Mouse (Mus musculus): ENCODE data around the gene Nop9. TPM values are rescaled to one million over a fixed set of nuclear protein-coding genes. Genes with fewer than 3 reads are reported as not detected.

Nop9 gene
- polyA plus RNA-seq (2021) = 25.5 TPM

DNA sequence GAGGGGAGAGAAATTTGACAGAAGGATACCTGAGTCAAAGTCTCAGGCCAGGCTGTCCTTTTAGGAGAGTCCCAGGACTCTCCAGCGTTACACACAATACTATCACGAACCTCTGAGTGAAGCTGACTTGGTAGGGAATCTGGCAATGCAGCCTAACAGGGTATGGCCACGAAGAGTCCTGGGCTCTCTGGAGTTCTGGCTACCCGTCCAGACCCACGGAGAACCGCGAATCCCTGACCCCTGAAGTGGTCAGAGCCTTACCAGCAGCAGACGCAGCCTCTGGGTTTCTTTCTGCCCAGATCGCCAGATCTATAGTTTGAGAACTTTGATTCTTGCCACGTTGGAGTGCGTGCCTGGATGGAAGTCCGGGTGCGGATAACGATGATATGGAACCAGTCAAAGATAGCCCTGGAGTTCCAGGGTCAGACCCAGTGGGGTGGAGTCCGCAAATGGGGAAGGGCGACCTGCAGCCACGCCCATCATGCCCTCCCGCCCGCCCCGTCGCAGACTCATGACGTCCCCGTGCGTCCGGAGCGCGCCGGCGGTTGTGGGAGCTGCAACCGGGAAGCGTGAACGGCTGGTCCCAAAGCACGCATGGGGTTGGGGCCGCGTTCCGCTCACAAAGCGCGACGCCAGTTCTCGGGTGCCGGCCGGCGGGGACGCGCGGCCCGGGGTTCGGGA lies at the start of gene Nop9, which contains the start of gene Dhrs1:
Nop9 (plus strand) TSS at position 514 of the 681 bp plus-strand sequence.
Dhrs1 (minus strand) TSS at position 511 of the 681 bp plus-strand sequence.
- in situ Hi-C loops (cut with MboI; ENCODE audit: low pct_unique_long_range_greater_than_20kb) = no loop called here
- CTCF ChIA-PET = interaction anchor here (2.1 to 8.2 kb wide), 4 partner anchors 10 to 70 kb away, joined by 8 to 80 read pairs (median 12); partner anchors contain the start of gene Tinf2
- POLR2A ChIA-PET = interaction anchor here (2.6 kb wide), 1 partner anchor 63 kb away, joined by 14 read pairs; the partner anchor contains the start of gene Tinf2
- no peaks in the 10 kb centered on the region for H3K27me3 ChIP-seq
- no peak for DNase-seq (ENCODE audit: low read depth, low spot score)
- no peak for TF ChIP-seq CTCF (IDR thresholded peaks at IDR 0.05)
- peak; percentile 81 for ATAC-seq

DNA sequence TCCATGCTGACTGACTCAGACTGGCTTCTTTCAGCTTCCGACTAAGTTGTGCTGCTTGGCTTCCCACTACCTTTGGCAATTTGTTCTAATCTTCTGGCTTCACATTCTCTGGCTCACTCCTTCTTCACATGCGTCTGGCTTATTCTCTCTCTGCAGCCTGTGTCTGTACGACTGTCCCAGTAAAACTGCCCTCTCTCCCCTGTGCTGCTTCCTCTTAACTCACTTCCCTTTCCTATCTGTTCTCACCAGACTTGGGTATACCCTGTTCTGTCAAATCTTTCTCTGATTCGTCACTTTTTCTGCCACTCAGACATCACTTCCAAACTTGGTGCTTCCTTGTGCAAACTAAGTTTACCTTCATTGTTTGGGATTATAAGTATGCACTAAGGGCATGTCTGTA lies 48.3 kb upstream of the Nop9 start:
- POLR2A ChIA-PET = no interaction called here
- TF ChIP-seq CTCF (IDR thresholded peaks at IDR 0.05) = no peak
- in situ Hi-C loops (cut with MboI; ENCODE audit: low pct_unique_long_range_greater_than_20kb) = no loop called here
- CTCF ChIA-PET = interaction anchor here (1.1 to 1.4 kb wide), 2 partner anchors 11 to 37 kb away, joined by 3 read pairs; no protein-coding TSS in a partner anchor
- no peak for DNase-seq (ENCODE audit: low read depth, low spot score)
- no peaks in the 10 kb centered on the region for H3K27me3 ChIP-seq
- ATAC-seq = no peak

DNA sequence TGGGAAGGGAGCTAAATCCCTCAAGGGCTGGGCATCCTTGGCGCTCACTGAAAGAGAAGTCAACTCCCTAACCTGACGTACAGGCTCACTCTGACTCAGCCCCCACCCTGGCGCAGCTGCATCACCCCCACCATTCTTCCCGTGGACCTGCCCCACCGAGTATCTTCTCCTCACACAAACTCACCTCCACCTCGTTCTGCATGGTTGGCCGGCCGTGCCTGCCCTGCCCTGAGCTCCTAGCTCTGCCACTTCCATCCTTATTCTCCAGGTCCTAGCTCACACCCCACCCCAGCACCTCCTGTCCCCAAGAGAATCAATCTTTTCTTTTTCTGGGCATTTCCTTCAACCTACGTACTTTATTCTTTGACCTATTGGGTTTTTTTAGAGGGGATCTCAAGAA lies 44.4 kb upstream of the Nop9 start:
- ChIA-PET POLR2A (interaction anchor here (1.3 to 1.4 kb wide), 2 partner anchors 12 to 15 kb away, joined by 3 read pairs; partner anchors contain the start of gene Tgm1), CTCF (interaction anchor here (1.6 to 1.8 kb wide), 2 partner anchors 11 to 19 kb away, joined by 4 to 5 read pairs; partner anchors contain the start of gene Tinf2)
- no peak for ATAC-seq
- DNase-seq (ENCODE audit: low read depth, low spot score) = no peak
- no peaks in the 10 kb centered on the region for H3K27me3 ChIP-seq
- TF ChIP-seq CTCF (IDR thresholded peaks at IDR 0.05) = no peak
- in situ Hi-C loops (cut with MboI; ENCODE audit: low pct_unique_long_range_greater_than_20kb) = no loop called here

DNA sequence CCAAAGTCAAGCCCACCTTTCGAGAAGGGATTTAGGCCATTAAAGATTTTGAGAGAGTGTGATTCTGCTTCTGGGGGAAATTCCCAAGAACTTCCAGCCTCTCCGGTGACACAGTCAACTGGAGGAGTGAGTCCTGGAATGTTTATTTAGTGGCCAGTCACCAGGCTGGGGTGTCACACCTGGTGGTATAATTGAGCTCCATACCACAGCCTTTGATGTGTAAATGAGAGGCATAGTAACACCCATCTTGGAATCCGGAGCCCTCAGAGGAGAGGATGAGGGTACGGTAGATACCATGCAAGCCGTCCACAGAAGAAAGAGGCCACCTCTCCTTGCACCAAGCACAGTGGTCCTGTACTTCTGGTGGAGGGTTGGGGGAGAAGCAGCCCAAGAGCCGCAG lies 42.7 kb upstream of the Nop9 start:
- POLR2A ChIA-PET = no interaction called here
- H3K27me3 ChIP-seq = no peaks in the 10 kb centered on the region
- no peak for TF ChIP-seq CTCF (IDR thresholded peaks at IDR 0.05)
- CTCF ChIA-PET = interaction anchor here (1.6 kb wide), 1 partner anchor 21 kb away, joined by 5 read pairs; the partner anchor contains the start of gene Tinf2
- DNase-seq (ENCODE audit: low read depth, low spot score) = no peak
- no peak for ATAC-seq
- in situ Hi-C loops (cut with MboI; ENCODE audit: low pct_unique_long_range_greater_than_20kb) = no loop called here

- no peak for DNase-seq (ENCODE audit: low read depth, low spot score)
- in situ Hi-C loops (cut with MboI; ENCODE audit: low pct_unique_long_range_greater_than_20kb) = no loop called here
These were observed 39.4 kb upstream of the Nop9 start for GRCm38 (mm10) chr14:55706051-55706600.

GRCm38 (mm10) chr14:55707397-55707796 lies 38.1 kb upstream of the Nop9 start:
- TF ChIP-seq CTCF (IDR thresholded peaks at IDR 0.05) = no peak
- H3K27me3 ChIP-seq = no peaks in the 10 kb centered on the region
- ChIA-PET POLR2A (no interaction called here), CTCF (interaction anchor here (0.7 kb wide), 1 partner anchor 14 kb away, joined by 3 read pairs; the partner anchor contains the start of gene Rabggta)
- ATAC-seq (no peak), DNase-seq (ENCODE audit: low read depth, low spot score) (no peak)
- in situ Hi-C loops (cut with MboI; ENCODE audit: low pct_unique_long_range_greater_than_20kb) = no loop called here

More at GRCm38 (mm10) chr14:55706051-55706600, 39.4 kb upstream of the Nop9 start:
- no peak for ATAC-seq
- ChIA-PET CTCF (no interaction called here), POLR2A (no interaction called here)
- no peak for TF ChIP-seq CTCF (IDR thresholded peaks at IDR 0.05)
- no peaks in the 10 kb centered on the region for H3K27me3 ChIP-seq

- CTCF ChIA-PET = no interaction called here
- DNase-seq (ENCODE audit: low read depth, low spot score) (no peak), ATAC-seq (no peak)
- POLR2A ChIA-PET = no interaction called here
- in situ Hi-C loops (cut with MboI; ENCODE audit: low pct_unique_long_range_greater_than_20kb) = no loop called here
- TF ChIP-seq CTCF (IDR thresholded peaks at IDR 0.05) = no peak
- H3K27me3 ChIP-seq = no peaks in the 10 kb centered on the region
These were observed 36.0 kb upstream of the Nop9 start for GRCm38 (mm10) chr14:55709509-55709908.

DNA sequence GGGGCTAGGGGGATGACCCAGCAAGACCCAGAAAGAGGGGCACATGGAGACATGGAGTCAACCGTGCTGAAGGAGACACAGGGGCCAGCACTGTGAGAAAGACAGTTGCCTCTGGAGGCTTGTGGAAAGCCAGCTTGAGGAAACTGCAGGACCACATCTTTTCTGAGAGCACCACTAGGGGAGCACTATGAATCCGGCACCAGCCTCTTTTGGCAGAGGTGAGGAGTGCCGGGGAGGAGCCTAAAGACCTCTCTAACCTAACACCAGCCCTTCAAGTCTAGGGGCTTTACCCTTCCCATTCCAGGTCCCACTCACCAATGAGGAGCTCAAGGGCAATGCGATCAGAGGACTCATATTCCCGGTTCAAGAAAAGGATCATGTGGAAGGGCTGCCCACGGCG lies 33.7 kb upstream of the Nop9 start:
- no peak for ATAC-seq
- POLR2A ChIA-PET = interaction anchor here (0.5 kb wide), 1 partner anchor 47 kb away, joined by 5 read pairs; no protein-coding TSS in a partner anchor

DNA sequence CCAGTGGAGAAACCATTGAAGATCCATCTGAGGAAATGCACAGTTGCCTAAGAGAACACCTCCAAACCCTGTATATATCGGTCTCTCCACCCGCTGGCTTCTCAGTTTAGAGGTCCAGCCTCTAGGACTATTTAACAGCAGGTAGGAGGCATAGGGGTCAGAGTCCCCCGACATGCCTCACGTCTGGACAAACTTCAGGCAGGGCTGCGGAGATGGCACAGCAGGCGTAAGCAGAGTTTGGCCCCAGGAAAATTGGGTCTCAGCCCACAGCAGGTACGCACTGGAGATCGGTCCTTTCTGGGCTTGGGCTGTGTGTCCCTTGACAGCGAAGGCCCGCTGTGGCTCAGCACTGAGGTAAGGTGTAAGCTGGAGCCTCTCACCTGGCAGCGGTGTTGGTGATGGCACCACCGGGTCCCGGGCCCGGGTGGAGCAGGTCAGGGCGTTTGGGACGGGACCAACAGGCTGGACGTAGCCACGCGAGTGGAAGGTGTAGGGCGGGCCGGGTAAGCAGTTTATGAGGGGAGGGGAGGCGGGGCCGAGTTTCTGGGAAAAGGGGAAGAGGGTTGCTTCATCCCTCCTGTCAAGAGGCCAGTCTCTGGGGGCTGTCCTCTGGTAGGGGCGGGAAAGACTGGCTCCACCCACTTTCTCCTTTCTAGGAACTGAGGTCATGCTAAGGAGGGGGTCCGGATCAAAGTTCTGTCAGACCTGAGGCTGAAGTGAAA lies 32.3 kb upstream of the Nop9 start:
- H3K27me3 ChIP-seq = no peaks in the 10 kb centered on the region
- no peak for DNase-seq (ENCODE audit: low read depth, low spot score)
- ChIA-PET CTCF (interaction anchor here (1.1 to 1.4 kb wide), 3 partner anchors 12 to 30 kb away, joined by 3 to 4 read pairs (median 4); no protein-coding TSS in a partner anchor), POLR2A (interaction anchor here (1.2 kb wide), 1 partner anchor 12 kb away, joined by 3 read pairs; no protein-coding TSS in a partner anchor)
- no peak for ATAC-seq
- TF ChIP-seq CTCF (IDR thresholded peaks at IDR 0.05) = no peak
- in situ Hi-C loops (cut with MboI; ENCODE audit: low pct_unique_long_range_greater_than_20kb) = no loop called here

More for the DNA sequence above, 33.7 kb upstream of the Nop9 start:
- CTCF ChIA-PET = interaction anchor here (1.3 to 1.4 kb wide), 2 partner anchors 11 to 37 kb away, joined by 3 to 4 read pairs; no protein-coding TSS in a partner anchor
- no peaks in the 10 kb centered on the region for H3K27me3 ChIP-seq
- TF ChIP-seq CTCF (IDR thresholded peaks at IDR 0.05) = no peak
- in situ Hi-C loops (cut with MboI; ENCODE audit: low pct_unique_long_range_greater_than_20kb) = no loop called here
- DNase-seq (ENCODE audit: low read depth, low spot score) = no peak

- H3K27me3 ChIP-seq = no peaks in the 10 kb centered on the region
- no peak for DNase-seq (ENCODE audit: low read depth, low spot score)
- TF ChIP-seq CTCF (IDR thresholded peaks at IDR 0.05) = no peak
- no peak for ATAC-seq
- CTCF ChIA-PET = interaction anchor here (1.1 to 1.7 kb wide), 3 partner anchors 22 to 29 kb away, joined by 3 to 5 read pairs (median 4); no protein-coding TSS in a partner anchor
- POLR2A ChIA-PET = interaction anchor here (0.9 to 1.2 kb wide), 2 partner anchors 10 to 13 kb away, joined by 3 read pairs; no protein-coding TSS in a partner anchor
- in situ Hi-C loops (cut with MboI; ENCODE audit: low pct_unique_long_range_greater_than_20kb) = no loop called here
These were observed 31.8 kb upstream of the Nop9 start, which contains the start of gene Tgm1 for GRCm38 (mm10) chr14:55713729-55714122. Tgm1 (minus strand) TSS chr14:55713926.
